Mouse (Mus musculus): ENCODE measurements around the gene Gtf2h1. TPM values are rescaled to one million over a fixed set of nuclear protein-coding genes. Genes with fewer than 3 reads are reported as not detected.

Gene Gtf2h1
- total RNA-seq, 1 experiment from 2014 or later, result 95.7 TPM

DNA sequence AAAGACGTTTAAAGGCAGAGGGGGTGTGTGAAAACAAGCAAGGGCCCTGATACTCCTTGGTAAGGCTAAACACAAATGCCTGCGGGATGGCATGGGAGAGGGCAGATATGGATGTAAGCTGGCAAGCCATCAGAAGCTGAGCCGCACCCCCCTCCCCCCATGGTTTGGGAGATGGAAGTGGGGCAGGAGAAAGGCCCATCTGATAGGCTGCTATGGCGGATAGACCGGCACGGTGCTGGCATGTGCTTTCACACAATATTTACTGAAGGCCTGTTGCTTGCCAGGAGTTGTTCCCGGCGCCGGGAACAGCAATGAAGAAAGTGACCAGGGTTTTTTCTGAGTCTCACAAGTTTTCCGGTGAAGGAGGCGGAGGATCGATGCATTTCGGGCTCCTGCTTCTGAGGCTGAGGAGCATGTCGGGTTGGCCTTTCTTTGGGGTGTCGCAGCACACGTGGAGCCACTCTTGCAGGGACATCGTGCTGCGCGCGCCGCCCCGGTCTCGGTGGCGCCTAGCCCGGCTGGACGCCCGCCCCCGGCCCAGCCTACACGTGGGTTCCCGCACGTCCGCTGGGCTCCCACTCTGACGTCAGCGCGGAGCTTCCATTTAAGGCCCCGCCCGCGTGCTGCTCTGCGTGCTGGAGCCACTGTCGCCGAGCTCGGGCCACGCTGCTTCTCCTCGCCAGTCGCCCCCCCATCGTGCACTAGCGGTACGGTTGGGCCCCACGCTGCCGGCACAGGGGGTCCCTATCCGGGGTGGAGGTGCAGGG, 49.5 kb downstream of the Gtf2h1 start:
- peak; percentile 81 for ATAC-seq (replicated peaks; ENCODE audit: insufficient number of reproducible peaks, low FRiP score, low TSS enrichment, poor library complexity, severe bottlenecking)

DNA sequence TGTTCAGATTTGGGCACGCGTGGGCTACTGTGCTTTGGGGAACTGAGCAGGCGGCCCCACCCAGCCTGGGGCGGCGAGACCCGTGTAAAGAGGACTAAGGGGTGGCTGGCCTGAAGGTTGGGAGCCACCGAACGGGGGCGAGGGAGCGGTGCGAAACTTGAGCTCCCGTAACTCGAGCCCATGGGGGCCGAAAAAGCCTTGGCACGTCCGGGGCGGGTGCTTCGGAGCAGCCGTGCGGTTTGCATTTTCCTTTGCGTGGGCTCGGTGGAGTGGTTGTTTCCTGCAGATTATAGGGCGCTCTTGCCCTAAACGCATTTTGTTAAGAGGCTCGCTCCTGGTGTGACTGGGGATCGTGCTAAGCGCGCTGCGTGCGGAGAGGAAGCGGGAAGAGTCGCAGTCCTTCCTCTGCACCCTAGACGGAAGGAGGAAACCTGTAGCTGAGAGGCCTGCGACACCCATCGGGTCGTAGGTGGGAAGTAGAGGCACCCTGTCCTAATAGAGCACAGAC, 50.1 kb downstream of the Gtf2h1 start:
- ATAC-seq (replicated peaks; ENCODE audit: insufficient number of reproducible peaks, low FRiP score, low TSS enrichment, poor library complexity, severe bottlenecking), result peak; percentile 32

GRCm38 (mm10) chr7:46846486-46847244, 50.8 kb downstream of the Gtf2h1 start:
- ATAC-seq (replicated peaks; ENCODE audit: insufficient number of reproducible peaks, low FRiP score, low TSS enrichment, poor library complexity, severe bottlenecking), result peak; percentile 29; the same call in 1 of the 2 replicates

DNA sequence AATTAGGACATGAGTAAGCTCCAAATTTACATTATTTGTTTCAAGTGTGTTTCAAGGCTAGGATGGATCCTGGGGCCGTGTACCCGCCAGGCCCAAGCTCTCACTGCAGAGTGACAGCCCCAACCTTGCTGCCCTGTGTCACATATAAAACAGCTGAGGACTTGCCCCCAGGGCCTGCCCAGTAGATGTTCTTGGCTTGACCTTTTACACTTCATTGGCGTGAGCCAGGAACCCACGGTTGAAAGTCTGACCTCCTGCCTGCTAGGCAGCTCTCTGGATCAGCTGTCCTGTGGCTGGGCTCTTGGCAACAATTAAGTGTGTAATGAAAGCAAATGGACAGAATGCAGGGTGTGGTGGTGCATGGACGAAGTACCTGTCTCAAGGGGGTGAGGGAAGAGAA, 53.4 kb downstream of the Gtf2h1 start:
- no peak for ATAC-seq (replicated peaks; ENCODE audit: insufficient number of reproducible peaks, low FRiP score, low TSS enrichment, poor library complexity, severe bottlenecking)

- ATAC-seq (replicated peaks; ENCODE audit: insufficient number of reproducible peaks, low FRiP score, low TSS enrichment, poor library complexity, severe bottlenecking), result no peak
Measured at GRCm38 (mm10) chr7:46851026-46851425, 55.1 kb downstream of the Gtf2h1 start.

- no peak for ATAC-seq (replicated peaks; ENCODE audit: insufficient number of reproducible peaks, low FRiP score, low TSS enrichment, poor library complexity, severe bottlenecking)
Measured at GRCm38 (mm10) chr7:46852666-46853065, 56.8 kb downstream of the Gtf2h1 start.

DNA sequence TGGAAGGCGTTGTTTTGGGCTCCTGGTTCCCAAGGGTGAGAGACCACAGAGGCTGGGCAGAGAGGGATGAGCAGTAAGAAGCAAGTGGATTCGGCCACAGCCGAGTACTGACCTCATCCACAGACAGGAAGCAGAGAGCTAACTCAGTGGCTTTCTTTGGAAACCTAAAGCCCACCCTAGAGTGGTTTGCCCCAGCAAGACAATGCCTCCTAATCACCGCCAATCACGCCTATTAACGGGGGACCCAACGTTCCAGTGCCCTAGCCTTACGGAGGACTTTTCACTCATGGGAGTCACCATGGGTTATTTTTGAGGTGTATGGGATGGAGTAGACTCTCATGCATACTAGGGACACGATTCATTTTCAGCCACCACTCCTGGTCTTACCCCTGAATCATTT, 57.5 kb downstream of the Gtf2h1 start:
- no peak for ATAC-seq (replicated peaks; ENCODE audit: insufficient number of reproducible peaks, low FRiP score, low TSS enrichment, poor library complexity, severe bottlenecking)

- no peak for ATAC-seq (replicated peaks; ENCODE audit: insufficient number of reproducible peaks, low FRiP score, low TSS enrichment, poor library complexity, severe bottlenecking)
Measured at GRCm38 (mm10) chr7:46855866-46856560, 60.1 kb downstream of the Gtf2h1 start.

GRCm38 (mm10) chr7:46857436-46857835, 61.5 kb downstream of the Gtf2h1 start:
- no peak for ATAC-seq (replicated peaks; ENCODE audit: insufficient number of reproducible peaks, low FRiP score, low TSS enrichment, poor library complexity, severe bottlenecking)

GRCm38 (mm10) chr7:46859031-46859430, 63.1 kb downstream of the Gtf2h1 start:
- no peak for ATAC-seq (replicated peaks; ENCODE audit: insufficient number of reproducible peaks, low FRiP score, low TSS enrichment, poor library complexity, severe bottlenecking)

DNA sequence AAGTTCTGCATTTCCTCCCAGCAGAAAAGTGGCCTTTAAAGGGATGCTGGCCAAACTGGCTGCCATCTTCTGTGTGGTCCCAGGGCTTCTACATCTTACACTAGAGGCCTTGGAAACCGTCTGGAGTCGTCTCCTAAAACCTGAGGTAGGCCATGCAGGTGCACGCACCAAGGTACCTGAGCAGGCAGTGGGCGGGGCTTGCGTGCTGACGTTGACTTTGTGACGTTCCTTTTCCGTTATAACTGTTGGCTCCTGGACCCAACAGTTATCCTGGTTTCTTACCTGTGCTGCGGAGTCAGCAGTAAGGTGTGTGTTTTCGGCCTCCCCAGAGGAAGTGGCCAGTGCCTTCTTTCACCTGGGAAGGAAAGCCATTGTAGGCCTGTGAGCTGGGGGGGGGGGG, 65.1 kb downstream of the Gtf2h1 start, which contains the start of gene Ldhc:
Gene Ldhc (plus strand): TSS at position 208 of the 400 bp plus-strand sequence.
- ATAC-seq (replicated peaks; ENCODE audit: insufficient number of reproducible peaks, low FRiP score, low TSS enrichment, poor library complexity, severe bottlenecking), result no peak

- no peak for ATAC-seq (replicated peaks; ENCODE audit: insufficient number of reproducible peaks, low FRiP score, low TSS enrichment, poor library complexity, severe bottlenecking)
Measured at GRCm38 (mm10) chr7:46871988-46872387, 76.1 kb downstream of the Gtf2h1 start.

Other genes starting within 250 kb of the Gtf2h1 start
- gene Sergef, start 156.3 kb upstream of the Gtf2h1 start, total RNA-seq (2017), result 5.3 to 18.6 TPM (median 16.5 TPM) in 3 replicates
- not detected in 3 replicates for gene Tph1, start 123.6 kb upstream of the Gtf2h1 start, total RNA-seq (2017)
- 7.8 to 13.5 TPM (median 9.5 TPM) in 3 replicates for gene Saal1, start 85.4 kb upstream of the Gtf2h1 start, total RNA-seq (2017)
- not detected in 3 replicates for gene Saa3, start 80.4 kb upstream of the Gtf2h1 start, total RNA-seq (2017)
- gene Saa4, start 63.5 kb upstream of the Gtf2h1 start, total RNA-seq (2017), result not detected in 3 replicates
- not detected in 3 replicates for gene Saa1, start 53.1 kb upstream of the Gtf2h1 start, total RNA-seq (2017)
- gene Saa2, start 44.3 kb upstream of the Gtf2h1 start, total RNA-seq (2017), result not detected in 3 replicates
- gene Hps5, start within 50 bp of the Gtf2h1 start, total RNA-seq (2017), result 70.1 to 71.8 TPM (median 71.7 TPM) in 3 replicates
- gene Ldha, start 45.4 kb downstream of the Gtf2h1 start, total RNA-seq (2017), result 260 to 317 TPM (median 292 TPM) in 3 replicates
- 0.39 to 13.0 TPM (median 3.9 TPM) in 3 replicates for gene Ldhc, start 65.1 kb downstream of the Gtf2h1 start, total RNA-seq (2017)
- 27.2 to 80.4 TPM (median 57.3 TPM) in 3 replicates for gene Tsg101, start 123.9 kb downstream of the Gtf2h1 start, total RNA-seq (2017)
- gene Uevld, start 162.4 kb downstream of the Gtf2h1 start, total RNA-seq (2017), result 4.8 to 9.9 TPM (median 6.4 TPM) in 3 replicates
- gene Gm9999, start 187.5 kb downstream of the Gtf2h1 start, total RNA-seq (2017), result not detected in 3 replicates
- 84.5 to 99.8 TPM (median 97.7 TPM) in 3 replicates for gene Spty2d1, start 212.3 kb downstream of the Gtf2h1 start, total RNA-seq (2017)

Measured in monocyte, adult 5-6 weeks (primary cell).